Mouse (Mus musculus): ENCODE results near the gene Atp6v0b.

GRCm38 (mm10) chr4:117904094-117904493 lies 17.0 kb upstream of the Atp6v0b start:
- TF ChIP-seq USF1 (IDR thresholded peaks at IDR 0.05; ENCODE audit: low read depth), result no peak
- TF ChIP-seq CTCF (IDR thresholded peaks at IDR 0.05; ENCODE audit: control insufficient read depth, insufficient read depth, insufficient read length), result no peak
- TF ChIP-seq MYOD1 (IDR thresholded peaks at IDR 0.05; ENCODE audit: control insufficient read depth, insufficient read length, low read depth), result no peak
- TF ChIP-seq CEBPB (IDR thresholded peaks at IDR 0.05; ENCODE audit: low read depth), result no peak
